Mouse (Mus musculus): ENCODE measurements at regions not wholly inside any gene's neighbourhood (a gene's known extent, or its start where the extent isn't known, plus 50 kb on each side); places are given as distances from the start of the nearest gene placed in this dataset.

DNA sequence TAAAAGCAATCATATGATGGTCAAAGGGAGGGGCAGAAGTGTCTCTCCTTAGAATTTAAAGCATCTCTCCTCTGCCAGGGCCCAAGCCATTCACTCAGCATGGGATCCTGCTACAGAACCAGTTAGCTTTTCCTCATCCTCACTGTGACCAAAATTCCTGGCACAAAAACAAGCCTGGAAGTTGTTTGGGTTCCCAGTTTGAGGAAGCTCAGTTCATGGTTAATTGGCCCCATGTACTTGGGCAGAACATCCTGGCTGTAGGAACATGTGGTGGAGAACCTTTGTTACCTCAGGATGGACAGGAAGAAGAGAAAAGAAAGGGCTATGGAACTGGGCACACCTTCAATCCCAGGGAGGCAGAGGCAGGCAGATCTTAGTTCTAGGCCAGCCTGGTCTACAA lies 52.4 kb upstream of the Mfge8 start:
- Histone ChIP-seq H3K36me3 (no peaks in the 10 kb centered on the region), H3K9ac (no peak overlapping the region), H3K27ac (no peak overlapping the region), H3K4me1 (replicated peaks) (no peaks in the 10 kb centered on the region), H3K4me3 (replicated peaks) (no peak overlapping the region), H3K4me2 (no peak overlapping the region), H3K9me3 (replicated peaks) (no peaks in the 10 kb centered on the region), H3K27me3 (no peaks in the 10 kb centered on the region)
- ATAC-seq (ENCODE audit: low read depth) (no peak), DNase-seq (no peak)

DNA sequence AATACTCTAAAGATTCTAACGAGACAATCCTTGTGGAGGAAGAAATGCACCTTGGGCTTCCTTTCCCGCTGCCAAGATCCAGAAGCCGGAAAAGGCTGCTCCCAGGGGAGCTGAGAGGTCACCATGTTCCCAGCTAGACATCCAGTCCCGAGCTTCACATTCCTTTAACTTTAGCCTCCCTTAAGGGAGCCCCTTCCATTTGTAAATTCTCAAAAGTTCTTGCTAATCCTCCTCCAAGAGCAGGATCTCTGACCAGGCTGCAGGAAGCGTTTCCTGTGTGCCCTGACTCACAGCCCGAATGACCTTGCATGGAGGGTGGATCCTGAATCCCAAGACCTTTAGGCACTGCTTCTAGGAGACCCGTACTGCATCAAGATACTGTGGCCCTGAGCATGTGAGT lies 53.5 kb upstream of the Mfge8 start:
- H3K9ac ChIP-seq = no peak overlapping the region
- DNase-seq (no peak), ATAC-seq (ENCODE audit: low read depth) (no peak)
- no peak overlapping the region for H3K4me3 ChIP-seq (replicated peaks)
- no peak overlapping the region for H3K4me2 ChIP-seq
- no peaks in the 10 kb centered on the region for H3K4me1 ChIP-seq (replicated peaks)
- no peak overlapping the region for H3K27ac ChIP-seq
- H3K9me3 ChIP-seq (replicated peaks) = no peaks in the 10 kb centered on the region
- no peaks in the 10 kb centered on the region for H3K27me3 ChIP-seq
- 45% methylated on average over 7 of the region's 7 CpGs for WGBS (ENCODE audit: insufficient replicate concordance)
- no peaks in the 10 kb centered on the region for H3K36me3 ChIP-seq

DNA sequence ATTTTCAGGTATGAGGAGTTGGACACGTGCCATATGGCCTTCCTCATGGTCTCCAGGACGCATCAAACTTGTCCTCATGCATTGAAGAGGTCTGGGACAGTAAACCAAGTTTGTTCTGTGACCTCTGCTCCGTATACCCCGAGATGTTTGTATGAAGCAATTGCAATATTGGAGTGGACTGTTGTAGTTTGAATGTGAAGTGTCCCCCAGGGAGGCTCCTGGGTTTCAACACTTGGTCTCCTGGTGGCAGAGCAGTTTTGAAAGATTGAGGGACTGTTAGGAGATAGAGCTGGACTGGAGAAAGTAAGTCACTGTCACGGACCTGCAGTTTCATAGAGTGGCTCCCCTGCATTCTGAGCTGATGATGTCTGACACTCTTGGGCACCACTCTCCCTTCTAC lies 54.6 kb upstream of the Mfge8 start:
- no peaks in the 10 kb centered on the region for H3K36me3 ChIP-seq
- DNase-seq (no peak), ATAC-seq (ENCODE audit: low read depth) (no peak)
- 59% methylated on average over 5 of the region's 5 CpGs for WGBS (ENCODE audit: insufficient replicate concordance)
- H3K27me3 ChIP-seq = no peaks in the 10 kb centered on the region
- no peak overlapping the region for H3K27ac ChIP-seq
- no peak overlapping the region for H3K4me3 ChIP-seq (replicated peaks)
- no peaks in the 10 kb centered on the region for H3K4me1 ChIP-seq (replicated peaks)
- no peaks in the 10 kb centered on the region for H3K9me3 ChIP-seq (replicated peaks)
- no peak overlapping the region for H3K9ac ChIP-seq
- H3K4me2 ChIP-seq = no peak overlapping the region

DNA sequence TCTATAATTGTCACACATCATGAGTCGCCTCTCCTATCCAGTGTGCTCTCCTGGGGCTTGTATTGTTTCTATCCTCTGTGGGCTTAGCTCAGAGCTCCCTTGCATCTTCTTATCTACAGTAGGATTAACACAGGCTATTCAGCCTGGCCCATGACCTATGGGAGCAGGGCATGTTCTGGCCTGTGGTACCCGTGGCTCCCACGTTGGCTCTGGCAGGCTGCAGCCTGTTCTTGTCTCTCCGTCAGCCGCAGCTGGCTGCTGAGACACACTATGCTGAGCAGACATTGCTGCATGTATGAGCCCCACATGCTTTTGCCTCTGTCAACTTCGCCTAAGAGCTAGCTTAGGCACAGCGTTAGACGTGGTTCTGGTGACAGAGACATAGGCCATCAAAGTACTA lies 58.3 kb upstream of the Mfge8 start:
- Histone ChIP-seq H3K27me3 (peaks cover 16% of the 10 kb centered on the region), H3K36me3 (no peaks in the 10 kb centered on the region), H3K27ac (no peak overlapping the region), H3K4me3 (replicated peaks) (no peak overlapping the region), H3K9me3 (replicated peaks) (no peaks in the 10 kb centered on the region), H3K4me1 (replicated peaks) (0 out of 2 replicates have a peak, but pooled peaks cover 3% of the 10 kb centered on the region), H3K4me2 (no peak overlapping the region), H3K9ac (no peak overlapping the region)
- WGBS (ENCODE audit: insufficient replicate concordance) = 57% methylated on average over 8 of the region's 8 CpGs
- ATAC-seq (ENCODE audit: low read depth) (no peak), DNase-seq (no peak)

DNA sequence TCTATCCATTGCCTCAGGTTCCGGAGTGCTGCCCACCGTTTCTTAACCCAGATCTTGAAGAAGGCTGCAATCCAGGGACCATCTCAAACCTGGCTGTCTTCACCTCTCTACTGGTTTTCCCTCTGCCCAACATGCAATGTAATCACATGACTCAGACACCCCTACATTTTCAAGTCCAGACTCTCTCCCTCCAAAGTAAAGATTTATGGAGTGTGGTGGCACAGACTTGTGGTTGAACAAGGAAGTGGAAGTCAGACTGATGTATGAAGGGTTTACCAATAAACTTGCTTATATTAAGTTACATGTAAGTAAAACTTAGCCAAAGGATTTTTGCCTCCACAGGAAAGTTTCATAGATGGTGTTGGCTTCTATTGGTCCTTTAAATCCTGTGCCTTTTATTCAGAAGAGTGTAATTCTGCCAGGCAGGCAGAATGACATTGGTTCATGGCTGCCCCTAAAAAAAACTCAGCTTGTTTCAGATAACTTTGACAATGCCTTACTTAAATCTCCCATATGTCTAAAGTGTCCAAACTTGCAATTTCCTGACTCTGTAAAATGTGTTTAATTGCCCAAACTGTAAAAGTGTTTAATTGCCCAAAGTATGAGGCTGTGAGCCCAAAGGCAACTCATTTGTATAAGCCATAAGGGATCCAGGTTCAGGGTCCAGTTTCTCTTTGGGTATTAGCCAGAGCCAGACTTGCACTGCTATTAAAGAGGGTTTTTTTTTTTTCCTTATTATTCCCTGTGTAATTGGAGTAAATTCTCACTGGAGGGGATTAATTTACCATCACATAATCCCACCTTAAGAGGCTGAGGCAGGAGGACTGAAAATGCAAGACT lies 61.7 kb upstream of the Mfge8 start:
- H3K36me3 ChIP-seq = no peaks in the 10 kb centered on the region

DNA sequence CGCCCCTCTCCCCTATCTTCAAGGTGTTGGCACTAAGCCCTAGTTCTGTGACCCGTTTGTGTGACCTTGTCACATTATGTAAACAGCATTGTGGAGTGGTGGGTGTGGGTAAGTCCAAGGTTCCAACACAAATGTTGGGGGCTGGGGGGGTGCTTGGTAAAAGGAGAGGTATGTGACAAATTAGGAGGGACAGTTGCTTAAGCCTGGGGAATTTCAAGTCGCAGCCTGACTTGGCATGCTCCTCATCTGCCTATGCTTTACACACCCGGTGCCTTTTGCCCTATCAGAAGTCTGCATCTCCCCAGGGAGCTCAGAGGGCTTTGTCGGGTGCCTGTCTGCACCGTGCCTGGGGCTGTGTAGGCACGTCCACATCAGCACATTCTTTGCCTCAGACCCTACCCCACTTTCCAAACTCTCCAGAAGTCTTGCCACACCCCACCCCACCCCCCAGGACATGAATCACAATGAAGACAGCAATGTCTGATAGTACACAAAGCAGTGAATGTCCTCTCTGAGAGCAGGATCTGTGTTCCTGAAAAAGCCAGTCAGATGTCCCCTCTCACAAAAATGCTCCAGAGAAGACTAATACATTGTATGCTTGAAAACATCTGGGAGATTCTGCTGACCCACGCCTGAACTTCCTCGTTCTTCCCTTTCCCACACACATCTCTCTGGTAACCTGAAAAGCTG lies 61.6 kb upstream of the Abhd2 start:
- WGBS (ENCODE audit: insufficient replicate concordance) = 11% methylated on average over 9 of the region's 9 CpGs
- no peaks in the 10 kb centered on the region for H3K36me3 ChIP-seq
- H3K9me3 ChIP-seq (replicated peaks) = no peaks in the 10 kb centered on the region
- no peak overlapping the region for H3K27ac ChIP-seq
- H3K4me1 ChIP-seq (replicated peaks) = peaks cover 3% of the 10 kb centered on the region
- H3K27me3 ChIP-seq = peaks cover 18% of the 10 kb centered on the region
- H3K9ac ChIP-seq = no peak overlapping the region
- DNase-seq = no peak
- no peak overlapping the region for H3K4me3 ChIP-seq (replicated peaks)
- peak; percentile 51; the same call in 1 of the 2 replicates for ATAC-seq (ENCODE audit: low read depth)
- H3K4me2 ChIP-seq = peak overlapping the region; percentile 28

More for the DNA sequence above, 61.7 kb upstream of the Mfge8 start:
- H3K27me3 ChIP-seq = peaks cover 18% of the 10 kb centered on the region
- H3K4me3 ChIP-seq (replicated peaks) = no peak overlapping the region
- peaks cover 3% of the 10 kb centered on the region for H3K4me1 ChIP-seq (replicated peaks)
- H3K27ac ChIP-seq = no peak overlapping the region
- DNase-seq = no peak
- WGBS (ENCODE audit: insufficient replicate concordance) = 63% methylated on average over 2 of the region's 2 CpGs
- no peak overlapping the region for H3K9ac ChIP-seq
- H3K9me3 ChIP-seq (replicated peaks) = no peaks in the 10 kb centered on the region
- no peak for ATAC-seq (ENCODE audit: low read depth)
- no peak overlapping the region for H3K4me2 ChIP-seq

DNA sequence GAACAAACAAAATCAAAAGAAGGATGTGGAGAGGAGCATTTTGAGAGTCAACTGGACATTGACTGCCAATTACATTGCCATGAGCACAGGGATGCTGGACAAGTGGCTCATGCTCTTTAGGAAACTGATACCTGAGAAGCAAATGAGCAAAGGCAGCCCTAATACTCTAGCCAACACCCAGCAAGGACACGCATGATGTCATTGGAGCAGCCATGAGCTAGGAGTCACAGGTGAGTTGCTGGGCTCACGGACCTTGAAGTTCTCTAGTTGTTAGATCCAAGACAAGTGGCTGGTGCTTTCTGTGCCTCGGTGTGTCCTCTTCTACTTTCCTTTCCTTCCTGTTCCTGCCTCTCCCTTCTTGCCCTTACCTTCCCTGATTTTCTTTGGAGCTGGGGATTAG lies 60.8 kb upstream of the Abhd2 start:
- peaks cover 3% of the 10 kb centered on the region for H3K4me1 ChIP-seq (replicated peaks)
- H3K27ac ChIP-seq = no peak overlapping the region
- ATAC-seq (ENCODE audit: low read depth) (no peak), DNase-seq (no peak)
- H3K4me3 ChIP-seq (replicated peaks) = no peak overlapping the region
- H3K9ac ChIP-seq = no peak overlapping the region
- peaks cover 18% of the 10 kb centered on the region for H3K27me3 ChIP-seq
- WGBS (ENCODE audit: insufficient replicate concordance) = 49% methylated on average over 3 of the region's 3 CpGs
- H3K9me3 ChIP-seq (replicated peaks) = no peaks in the 10 kb centered on the region
- H3K36me3 ChIP-seq = no peaks in the 10 kb centered on the region
- no peak overlapping the region for H3K4me2 ChIP-seq

DNA sequence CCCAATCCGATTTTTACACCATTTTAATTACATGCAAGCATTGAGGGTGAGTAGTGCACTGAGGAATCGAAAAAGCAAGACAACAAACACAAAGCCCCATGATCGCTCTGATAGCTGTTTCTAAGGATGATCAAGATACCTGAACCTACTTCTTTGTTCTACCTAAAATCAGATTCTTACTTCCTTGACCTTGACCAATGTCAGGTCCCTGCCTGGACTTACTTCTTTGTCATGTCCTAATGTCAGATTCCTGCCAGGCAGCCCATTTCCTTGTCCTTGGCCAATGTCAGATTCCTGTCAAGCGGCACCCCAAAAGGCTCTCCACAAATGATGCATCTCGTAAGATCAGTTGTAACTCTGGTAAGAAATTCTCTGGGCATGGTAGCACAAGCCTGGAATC lies 58.0 kb upstream of the Abhd2 start:
- H3K4me1 ChIP-seq (replicated peaks) = peaks cover 3% of the 10 kb centered on the region
- no peaks in the 10 kb centered on the region for H3K36me3 ChIP-seq
- no peak overlapping the region for H3K9ac ChIP-seq
- no peak overlapping the region for H3K27ac ChIP-seq
- H3K9me3 ChIP-seq (replicated peaks) = no peaks in the 10 kb centered on the region
- H3K4me2 ChIP-seq = no peak overlapping the region
- 63% methylated on average over 5 of the region's 5 CpGs for WGBS (ENCODE audit: insufficient replicate concordance)
- ATAC-seq (ENCODE audit: low read depth) (no peak), DNase-seq (no peak)
- H3K27me3 ChIP-seq = peaks cover 12% of the 10 kb centered on the region
- no peak overlapping the region for H3K4me3 ChIP-seq (replicated peaks)

DNA sequence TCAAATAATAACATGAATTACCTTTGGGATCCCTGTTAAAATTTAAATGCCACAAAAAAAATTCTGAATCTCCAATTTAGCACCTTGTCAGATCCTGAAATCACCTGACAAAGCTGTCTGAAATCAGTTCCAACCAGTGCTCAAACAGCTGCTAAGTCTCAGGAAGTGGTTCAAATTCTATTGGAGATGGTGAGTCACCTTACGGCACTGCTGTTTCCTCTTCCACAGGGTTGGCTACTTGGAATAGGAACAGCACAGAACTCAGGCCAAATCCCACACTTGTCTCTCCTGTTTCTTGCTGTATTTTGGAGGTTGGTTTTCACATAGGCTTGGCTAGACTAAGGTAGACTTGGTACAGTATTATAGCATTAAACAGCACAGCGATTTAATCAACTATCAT lies 55.8 kb upstream of the Abhd2 start:
- Histone ChIP-seq H3K4me1 (replicated peaks) (no peaks in the 10 kb centered on the region; the same call in none of the 2 replicates), H3K27ac (no peak overlapping the region), H3K4me3 (replicated peaks) (no peak overlapping the region), H3K9me3 (replicated peaks) (no peaks in the 10 kb centered on the region), H3K4me2 (no peak overlapping the region), H3K9ac (no peak overlapping the region), H3K27me3 (0 out of 2 replicates have a peak, but pooled peaks cover under 1% of the 10 kb centered on the region), H3K36me3 (no peaks in the 10 kb centered on the region)
- 75% methylated on average over 2 of the region's 2 CpGs for WGBS (ENCODE audit: insufficient replicate concordance)
- ATAC-seq (ENCODE audit: low read depth) (no peak), DNase-seq (no peak)

DNA sequence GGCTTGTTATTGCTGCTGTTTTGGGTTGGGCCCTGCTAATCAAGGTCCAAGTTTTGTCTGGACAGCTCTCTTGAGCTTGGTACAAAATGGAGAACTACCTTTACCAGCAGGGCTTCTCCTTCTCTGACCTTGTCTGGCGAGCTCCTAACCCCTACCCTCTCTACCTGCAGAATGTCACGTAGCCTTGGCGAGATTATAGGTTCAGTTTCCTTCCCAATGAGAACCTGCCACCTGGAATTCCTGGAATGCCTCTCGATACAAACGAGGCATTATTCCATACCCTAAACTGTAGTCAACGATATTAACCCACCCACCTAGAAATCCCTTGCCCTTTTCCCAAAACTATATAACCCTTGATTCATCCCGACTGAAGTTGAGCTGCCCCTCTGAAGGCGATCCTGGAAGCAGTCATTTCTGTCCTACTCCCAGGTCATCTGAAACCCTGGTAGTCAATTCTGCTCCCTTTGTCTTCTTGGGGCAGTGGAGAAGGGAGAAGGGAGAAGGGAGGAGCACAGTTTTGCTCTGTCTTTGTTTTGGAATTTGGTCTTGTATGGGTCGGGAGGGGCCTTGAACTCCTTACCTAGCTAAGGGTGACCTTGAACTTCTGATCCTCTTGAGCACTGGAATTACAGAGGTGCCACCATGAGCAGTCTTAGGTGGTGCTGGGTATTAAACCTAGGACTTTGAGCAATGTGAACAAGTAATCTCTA lies 50.2 kb upstream of the Abhd2 start:
- WGBS (ENCODE audit: insufficient replicate concordance) = 60% methylated on average over 9 of the region's 9 CpGs
- DNase-seq (no peak), ATAC-seq (ENCODE audit: low read depth) (no peak)
- no peak overlapping the region for H3K9ac ChIP-seq
- no peak overlapping the region for H3K4me2 ChIP-seq
- no peak overlapping the region for H3K4me3 ChIP-seq (replicated peaks)
- H3K27me3 ChIP-seq = no peaks in the 10 kb centered on the region
- H3K4me1 ChIP-seq (replicated peaks) = no peaks in the 10 kb centered on the region
- H3K36me3 ChIP-seq = no peaks in the 10 kb centered on the region
- no peaks in the 10 kb centered on the region for H3K9me3 ChIP-seq (replicated peaks)
- no peak overlapping the region for H3K27ac ChIP-seq

Measured in liver, embryonic 13.5 days (tissue).